Mouse (Mus musculus): ENCODE measurements around the gene BC028528.

DNA sequence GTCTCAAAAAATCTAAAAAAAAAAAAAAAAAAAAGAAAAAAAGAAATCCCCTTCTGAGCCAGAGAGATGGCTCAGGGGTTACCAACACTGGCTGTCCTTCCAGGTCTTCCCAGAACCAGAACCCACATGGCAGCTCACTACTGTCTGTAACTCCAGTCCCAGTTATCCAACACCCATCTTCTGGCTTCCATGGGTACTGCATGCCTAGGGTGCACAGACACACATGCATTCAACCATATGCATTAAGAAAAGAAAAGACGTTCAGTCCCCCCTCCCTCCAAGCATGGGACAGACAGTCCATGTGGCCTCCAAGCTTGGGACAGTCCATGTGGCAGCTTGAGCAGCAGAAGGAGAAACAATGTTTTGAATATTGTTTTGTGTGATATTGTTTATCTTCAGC is 40.4 kb upstream of the BC028528 start:
- TF ChIP-seq GATA1 (IDR thresholded peaks at IDR 0.05; ENCODE audit: low read length) = no peak
- TF ChIP-seq TAL1 (IDR thresholded peaks at IDR 0.05; ENCODE audit: low read length) = no peak

Measured in erythroblast, embryonic 14.5 days (primary cell).